20 mouse cellular contexts compared by ENCODE assay signal in the genomic region with DNA sequence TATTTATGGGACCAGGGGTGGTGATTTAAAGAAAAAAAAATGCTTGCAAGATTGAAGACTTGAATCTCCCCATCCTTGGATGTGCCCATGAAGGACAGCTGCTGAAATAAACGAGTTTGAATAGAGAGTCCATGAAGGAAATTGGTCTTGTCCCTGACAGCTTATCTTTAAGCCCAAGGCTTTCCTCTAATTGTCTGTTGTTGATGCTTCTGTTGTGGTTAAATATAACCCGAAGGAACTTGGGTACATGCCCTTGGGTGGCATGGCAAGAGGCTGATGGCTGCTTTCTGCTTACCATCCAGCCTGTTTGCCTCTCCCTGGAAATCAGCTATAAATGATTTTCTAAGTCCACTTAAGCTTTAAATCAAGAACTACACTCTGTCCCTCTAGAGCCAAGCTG.
"Had no signal": no experiment of that assay in that cellular context is flagged by ENCODE, and none has a peak within 500 bp of the region (broad histone marks: within the 10 kb centered on the region; RNA-seq: fewer than 3 reads in every experiment).

No protein-coding gene starts in this region.

- DNase-seq: kidney, adult 2 months; kidney, postnatal 25 days; layer of hippocampus, adult 9-11 months; liver; right cerebral cortex, adult 18-20 months; right cerebral cortex, postnatal 14 days; thymus, adult 18-20 months; thymus, postnatal 36 days had no signal

- H3K4me2 ChIP-seq: limb, embryonic 13.5 days; liver, embryonic 12.5 days; liver, embryonic 15.5 days; midbrain, embryonic 12.5 days; neural tube, embryonic 13.5 days had no signal

- H3K36me3 ChIP-seq: limb, embryonic 10.5 days; limb, embryonic 13.5 days; liver, embryonic 12.5 days; liver, embryonic 15.5 days; midbrain, embryonic 12.5 days; neural tube, embryonic 13.5 days had no signal

- H3K27me3 ChIP-seq: limb, embryonic 13.5 days; liver, embryonic 12.5 days; liver, embryonic 15.5 days; midbrain, embryonic 12.5 days; neural tube, embryonic 13.5 days had no signal

- H3K4me1 ChIP-seq: limb, embryonic 13.5 days; liver, embryonic 12.5 days; liver, embryonic 15.5 days; midbrain, embryonic 12.5 days had no signal

- H3K9ac ChIP-seq: limb, embryonic 13.5 days; liver, embryonic 12.5 days; liver, embryonic 15.5 days; midbrain, embryonic 12.5 days; neural tube, embryonic 13.5 days had no signal

- H3K27ac ChIP-seq: kidney, postnatal 0 days; layer of hippocampus, adult 2 months; limb, embryonic 10.5 days; limb, embryonic 13.5 days; liver, embryonic 12.5 days; liver, embryonic 15.5 days; macrophage; midbrain, embryonic 12.5 days; neural tube, embryonic 13.5 days had no signal

- H3K9me3 ChIP-seq: limb, embryonic 10.5 days; limb, embryonic 13.5 days; liver, embryonic 12.5 days; liver, embryonic 15.5 days; midbrain, embryonic 12.5 days; neural tube, embryonic 13.5 days had no signal

- ATAC-seq: intestine, postnatal 0 days; liver, embryonic 12.5 days; midbrain, embryonic 16.5 days had no signal

- H3K4me3 ChIP-seq: layer of hippocampus, adult 2 months; limb, embryonic 10.5 days; limb, embryonic 13.5 days; liver, embryonic 12.5 days; liver, embryonic 15.5 days; midbrain, embryonic 12.5 days; myocyte; neural tube, embryonic 13.5 days had no signal
